Mouse (Mus musculus): ENCODE data around the gene Rpl13a.

DNA sequence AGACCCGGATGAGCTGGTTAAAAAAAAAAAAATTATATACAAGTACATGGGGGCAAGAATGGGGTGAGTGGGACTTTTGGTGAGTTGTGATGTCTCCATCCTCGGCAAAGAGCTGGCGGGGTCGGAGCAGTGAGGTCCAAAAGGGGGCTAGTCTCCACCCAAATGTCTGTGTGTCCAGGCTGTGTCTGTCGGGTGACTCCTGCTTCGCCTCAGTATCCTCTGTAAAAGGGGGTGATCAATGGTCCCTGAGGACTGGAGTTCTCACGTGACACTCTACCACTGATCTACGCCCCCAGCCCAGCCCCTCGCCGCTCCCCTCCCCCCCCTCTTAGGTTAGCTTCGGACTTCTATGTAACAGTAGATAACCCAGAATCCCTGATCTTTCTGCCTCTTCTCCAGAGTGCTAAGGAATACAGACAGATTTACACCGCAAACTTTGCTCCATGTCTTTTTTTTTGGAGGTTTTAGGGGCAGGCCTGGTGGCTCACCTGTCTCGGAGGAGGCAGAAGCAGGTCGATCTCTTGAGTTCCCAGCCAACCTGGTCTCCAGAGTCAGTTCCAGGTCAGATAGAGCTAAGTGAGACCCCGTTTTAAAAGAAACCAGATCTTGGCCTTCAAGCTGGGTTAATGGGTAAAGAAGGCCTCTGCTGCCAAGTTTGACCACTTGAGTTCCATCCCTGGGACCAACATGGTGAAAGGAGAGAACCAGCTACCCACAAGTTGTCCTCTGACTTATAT, 1.4 kb upstream of the Rpl13a start:
- TF ChIP-seq CTCF (IDR thresholded peaks at IDR 0.05; ENCODE audit: low read depth, low read length) (no peak), POLR2A (IDR thresholded peaks at IDR 0.05; ENCODE audit: borderline replicate concordance, low read depth, low read length) (no peak)

Data from bone marrow macrophage, adult 2 months (primary cell).